Mouse (Mus musculus): ENCODE measurements around the gene Klhl5.

GRCm38 (mm10) chr5:65063266-65063665, 44.1 kb upstream of the Klhl5 start:
- TF ChIP-seq POLR2A (IDR thresholded peaks at IDR 0.05; ENCODE audit: control insufficient read depth, extremely low read depth, insufficient read depth, low read length, poor library complexity) (no peak), CTCF (IDR thresholded peaks at IDR 0.05; ENCODE audit: borderline replicate concordance, control insufficient read depth, extremely low read depth, insufficient read depth, low read length, poor library complexity) (no peak)

Data from thymus, adult 2 months (tissue).